Mouse (Mus musculus): Measurements from ENCODE around the gene Map3k7cl. TPM values are rescaled to one million over a fixed set of nuclear protein-coding genes. Genes with fewer than 3 reads are reported as not detected.

The Map3k7cl gene
- total and polyA plus RNA-seq, 3 experiments: 0.08 TPM; not detected in 2

- Histone ChIP-seq H3K4me2 (ENCODE audit: insufficient read depth, low read depth, poor library complexity, severe bottlenecking) (no peak overlapping the region), H3K36me3 (replicated peaks in 1 of 2; ENCODE audit: control insufficient read depth in 1 of 2, insufficient read depth in 1 of 2, low read length in 1 of 2) (no peaks in the 10 kb centered on the region), H3K9ac (ENCODE audit: insufficient read depth, low read depth) (no peak overlapping the region), H3K4me1 (ENCODE audit: control insufficient read depth in 1 of 2, insufficient read depth in 2 of 2) (peaks cover 4 to 12% of the 10 kb centered on the region in 2 experiments; a peak in 2 of 4 replicates), H3K79me2 (replicated peaks; ENCODE audit: control insufficient read depth, extremely low read depth, insufficient read depth, poor library complexity, severe bottlenecking) (no peaks in the 10 kb centered on the region), H3K9me3 (replicated peaks; ENCODE audit: low read length) (no peaks in the 10 kb centered on the region), H3K27ac (ENCODE audit: insufficient read depth, low read depth) (no peak overlapping the region), H3K4me3 (replicated peaks in 1 of 3; ENCODE audit: low read depth in 2 of 3, low read length in 2 of 3, poor library complexity in 1 of 3) (no peak overlapping the region), H3K27me3 (replicated peaks) (no peaks in the 10 kb centered on the region)
- in situ Hi-C loops (cut with MboI; ENCODE audit: low pct_ligation_motif_present, low pct_unique_long_range_greater_than_20kb, low sequenced_read_pairs) (no loop called here), dilution Hi-C loops (cut with MboI; ENCODE audit: extremely low pct_ligation_motif_present, extremely low pct_unique_long_range_greater_than_20kb, low sequenced_read_pairs) (no loop called here)
- TF ChIP-seq CTCF (conservative IDR thresholded peaks at IDR 0.05 in 1 of 2, IDR thresholded peaks at IDR 0.05 in 1 of 2; ENCODE audit: low read depth in 2 of 2, low read length in 2 of 2): no peak
- TF ChIP-seq ETS1 (conservative IDR thresholded peaks at IDR 0.05; ENCODE audit: low read depth, low read length): no peak
- TF ChIP-seq JUN (IDR thresholded peaks at IDR 0.05; ENCODE audit: insufficient read depth, low read depth, low read length): no peak
- TF ChIP-seq ZKSCAN1 (IDR thresholded peaks at IDR 0.05; ENCODE audit: borderline replicate concordance, low read depth, low read length): no peak
- no peak for TF ChIP-seq ZMIZ1 (IDR thresholded peaks at IDR 0.05; ENCODE audit: low read depth, low read length)
- no peak for TF ChIP-seq MAFK (IDR thresholded peaks at IDR 0.05; ENCODE audit: insufficient replicate concordance, low read length)
- no peak for TF ChIP-seq UBTF (IDR thresholded peaks at IDR 0.05; ENCODE audit: low read depth, low read length)
- TF ChIP-seq TCF12 (IDR thresholded peaks at IDR 0.05; ENCODE audit: low read depth, low read length): no peak
- TF ChIP-seq HCFC1 (IDR thresholded peaks at IDR 0.05; ENCODE audit: low read depth, low read length): no peak
- no peak for DNase-seq (ENCODE audit: extremely low read depth)
Observed at GRCm38 (mm10) chr16:87610556-87611295, 57.6 kb downstream of the Map3k7cl start.

GRCm38 (mm10) chr16:87611420-87611819 is 58.3 kb downstream of the Map3k7cl start:
- in situ Hi-C loops (cut with MboI; ENCODE audit: low pct_ligation_motif_present, low pct_unique_long_range_greater_than_20kb, low sequenced_read_pairs) (no loop called here), dilution Hi-C loops (cut with MboI; ENCODE audit: extremely low pct_ligation_motif_present, extremely low pct_unique_long_range_greater_than_20kb, low sequenced_read_pairs) (no loop called here)
- Histone ChIP-seq H3K9me3 (replicated peaks; ENCODE audit: low read length) (no peaks in the 10 kb centered on the region), H3K4me3 (replicated peaks in 1 of 3; ENCODE audit: low read depth in 2 of 3, low read length in 2 of 3, poor library complexity in 1 of 3) (no peak overlapping the region), H3K27ac (ENCODE audit: insufficient read depth, low read depth) (no peak overlapping the region), H3K4me1 (ENCODE audit: control insufficient read depth in 1 of 2, insufficient read depth in 2 of 2) (peaks cover 4 to 12% of the 10 kb centered on the region in 2 experiments; a peak in 2 of 4 replicates), H3K27me3 (replicated peaks) (no peaks in the 10 kb centered on the region), H3K36me3 (replicated peaks in 1 of 2; ENCODE audit: control insufficient read depth in 1 of 2, insufficient read depth in 1 of 2, low read length in 1 of 2) (no peaks in the 10 kb centered on the region), H3K79me2 (replicated peaks; ENCODE audit: control insufficient read depth, extremely low read depth, insufficient read depth, poor library complexity, severe bottlenecking) (no peaks in the 10 kb centered on the region), H3K9ac (ENCODE audit: insufficient read depth, low read depth) (no peak overlapping the region), H3K4me2 (ENCODE audit: insufficient read depth, low read depth, poor library complexity, severe bottlenecking) (no peak overlapping the region)
- no peak for DNase-seq (ENCODE audit: extremely low read depth)
- TF ChIP-seq GABPA (IDR thresholded peaks at IDR 0.05; ENCODE audit: insufficient replicate concordance, low read depth, low read length) (no peak), CTCF (conservative IDR thresholded peaks at IDR 0.05 in 1 of 2, IDR thresholded peaks at IDR 0.05 in 1 of 2; ENCODE audit: low read depth in 2 of 2, low read length in 2 of 2) (no peak), TCF12 (IDR thresholded peaks at IDR 0.05; ENCODE audit: low read depth, low read length) (no peak), RCOR1 (conservative IDR thresholded peaks at IDR 0.05; ENCODE audit: low read depth, low read length) (no peak), MAZ (IDR thresholded peaks at IDR 0.05; ENCODE audit: low read depth, low read length) (no peak), JUN (IDR thresholded peaks at IDR 0.05; ENCODE audit: insufficient read depth, low read depth, low read length) (no peak)
